Mouse (Mus musculus) hindbrain, embryonic 11.5 days (tissue): ENCODE measurements around the gene Vax2. TPM values are rescaled to one million over a fixed set of nuclear protein-coding genes. Genes with fewer than 3 reads are reported as not detected.

Experiments used
- ATAC-seq: fragments of 200-750 bp; cut with Nextera tagmentation; 2 replicates; pipeline ENCODE4 v1.8.0; 2017; ENCODE audit warnings: mild to moderate bottlenecking, moderate TSS enrichment, moderate library complexity; ENCODE audit not compliant: low FRiP score
- DNase-seq: peaks from one replicate; pipeline ENCODE4 v3.0.0-alpha.2; 2015; ENCODE audit warnings: low spot score
- H3K27ac ChIP-seq: fragments of 300-500 bp; sonication (generic); 2 replicates; pipeline ENCODE4 v1.5.1; 2014; ENCODE audit warnings: mild to moderate bottlenecking, low read depth, low read length
- H3K27me3 ChIP-seq: fragments of 300-500 bp; sonication (generic); 2 replicates; pipeline ENCODE4 v1.6.1; 2014; ENCODE audit warnings: mild to moderate bottlenecking, low read length, moderate library complexity, mixed read lengths; ENCODE audit not compliant: control insufficient read depth, insufficient read depth
- H3K36me3 ChIP-seq: fragments of 300-500 bp; sonication (generic); 2 replicates; pipeline ENCODE4 v1.6.1; 2014; ENCODE audit warnings: mild to moderate bottlenecking, low read length, moderate library complexity, mixed read lengths; ENCODE audit not compliant: control insufficient read depth, insufficient read depth
- H3K4me1 ChIP-seq: fragments of 300-500 bp; sonication (generic); replicated peaks from 2 replicates; pipeline ENCODE4 v1.6.1; 2014; ENCODE audit warnings: low read length, mixed read lengths; ENCODE audit not compliant: control insufficient read depth, insufficient read depth
- H3K4me2 ChIP-seq: fragments of 300-500 bp; sonication (generic); replicated peaks from 2 replicates; pipeline ENCODE4 v1.6.1; 2014; ENCODE audit warnings: mild to moderate bottlenecking, low read depth, low read length
- H3K4me3 ChIP-seq: fragments of 300-500 bp; sonication (generic); 2 replicates; pipeline ENCODE4 v1.5.1; 2014; ENCODE audit warnings: low read depth, low read length
- H3K9ac ChIP-seq: fragments of 300-500 bp; sonication (generic); 2 replicates; pipeline ENCODE4 v1.6.1; 2014; ENCODE audit warnings: low read depth, low read length
- H3K9me3 ChIP-seq: fragments of 300-500 bp; sonication (generic); 2 replicates; pipeline ENCODE4 v1.6.1; 2016; ENCODE audit warnings: low read length; ENCODE audit not compliant: control insufficient read depth
- WGBS: fragments of 180-500 bp; shearing (Covaris S2); extraction: QIAGEN DNeasy Blood & Tissue Kit; methylation state at CpG from one replicate; pipeline ENCODE4 v1.1.7; 2014; 5-methylcytosine and 5-hydroxymethylcytosine counted together
- polyA plus RNA-seq: library from polyadenylated mRNA; unstranded; fragments of >200 nt; fragmentation: Nextera tagmentation; extraction: Ambion mirVana; gene quantifications from 2 replicates; pipeline ENCODE4 v1.2.1, GENCODE M21; 2014

Vax2 gene
- polyA plus RNA-seq, 1 experiment from 2014 or later = 0.23 TPM

DNA sequence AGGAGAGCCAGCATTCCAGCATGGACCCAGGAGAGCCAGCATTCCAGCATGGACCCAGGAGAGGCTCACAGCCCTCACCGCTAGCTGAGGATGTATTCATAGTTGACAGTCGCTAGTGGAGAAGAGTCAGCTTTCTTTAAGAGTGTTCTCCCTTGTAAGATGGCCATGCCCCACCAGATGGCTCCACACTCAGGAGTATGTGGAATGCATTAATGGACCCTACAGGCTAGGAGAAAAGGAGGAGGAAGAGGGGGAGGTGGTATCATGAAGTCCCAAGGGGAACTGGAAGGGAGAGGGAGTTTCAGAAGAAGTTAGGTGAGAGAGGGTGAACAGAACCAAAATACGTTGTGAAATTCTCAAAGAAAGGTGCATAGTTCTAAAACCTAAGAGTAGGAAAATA is 15.3 kb upstream of the Vax2 start:
- ATAC-seq (no peak), DNase-seq (peak; percentile 17)
- WGBS = 9% methylated on average over 3 of the region's 3 CpGs
- no peak overlapping the region for H3K9ac ChIP-seq
- H3K4me3 ChIP-seq = no peak overlapping the region
- H3K4me1 ChIP-seq = no peaks in the 10 kb centered on the region
- no peak overlapping the region for H3K27ac ChIP-seq
- H3K9me3 ChIP-seq = no peaks in the 10 kb centered on the region
- no peak overlapping the region for H3K4me2 ChIP-seq
- H3K27me3 ChIP-seq = peaks cover 93% of the 10 kb centered on the region
- H3K36me3 ChIP-seq = no peaks in the 10 kb centered on the region

DNA sequence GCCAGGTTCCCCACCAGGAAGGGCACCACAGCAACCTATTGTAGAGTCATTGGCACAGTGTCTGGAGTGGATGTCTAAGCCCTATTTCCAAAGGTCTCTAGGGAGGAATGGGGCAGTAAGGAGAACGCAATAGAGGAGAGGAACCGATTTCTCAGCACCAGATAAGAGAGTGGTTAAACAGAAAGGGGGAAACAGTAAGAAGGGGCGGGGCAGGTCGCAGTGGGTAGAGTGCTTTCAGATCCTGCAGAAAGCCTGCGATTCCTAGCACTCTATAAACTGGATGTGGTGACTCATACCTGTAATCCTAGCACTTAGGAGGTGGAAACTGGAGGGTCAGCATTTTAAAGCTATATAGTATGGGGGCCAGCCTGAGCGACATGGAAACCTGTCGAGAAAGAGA is 14.4 kb upstream of the Vax2 start:
- Histone ChIP-seq H3K36me3 (no peaks in the 10 kb centered on the region), H3K4me1 (no peaks in the 10 kb centered on the region), H3K27me3 (peaks cover 92% of the 10 kb centered on the region), H3K9ac (no peak overlapping the region), H3K4me2 (no peak overlapping the region), H3K9me3 (no peaks in the 10 kb centered on the region), H3K27ac (no peak overlapping the region), H3K4me3 (no peak overlapping the region)
- DNase-seq (peak; percentile 2), ATAC-seq (no peak)
- 1% methylated on average over 7 of the region's 7 CpGs for WGBS

DNA sequence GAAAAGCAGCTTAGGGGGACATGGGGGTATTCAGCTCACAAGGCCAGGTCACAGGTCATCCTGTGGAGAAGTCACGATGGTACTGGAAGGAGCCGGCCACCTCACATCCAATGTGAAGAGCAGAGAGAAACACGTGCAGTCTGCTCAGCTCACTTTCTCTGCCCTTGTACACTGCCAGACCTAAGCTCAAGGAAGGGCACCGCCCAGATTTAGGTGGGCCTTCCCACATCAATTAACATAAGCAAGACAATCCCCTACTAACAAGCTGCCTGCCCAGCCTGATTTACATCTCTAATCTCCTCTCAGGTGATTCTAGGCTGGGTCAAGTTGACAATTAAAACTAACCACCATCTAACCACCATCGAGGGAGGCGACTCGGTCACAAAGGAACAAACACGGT is 13.1 kb upstream of the Vax2 start:
- Histone ChIP-seq H3K4me1 (0 out of 2 replicates have a peak, but pooled peaks cover 2% of the 10 kb centered on the region), H3K4me2 (no peak overlapping the region), H3K36me3 (no peaks in the 10 kb centered on the region), H3K9ac (no peak overlapping the region), H3K27ac (no peak overlapping the region), H3K4me3 (no peak overlapping the region), H3K9me3 (no peaks in the 10 kb centered on the region), H3K27me3 (peaks cover 93% of the 10 kb centered on the region)
- WGBS = 1% methylated on average over 8 of the region's 8 CpGs
- peak; percentile 10 for DNase-seq
- ATAC-seq = no peak

DNA sequence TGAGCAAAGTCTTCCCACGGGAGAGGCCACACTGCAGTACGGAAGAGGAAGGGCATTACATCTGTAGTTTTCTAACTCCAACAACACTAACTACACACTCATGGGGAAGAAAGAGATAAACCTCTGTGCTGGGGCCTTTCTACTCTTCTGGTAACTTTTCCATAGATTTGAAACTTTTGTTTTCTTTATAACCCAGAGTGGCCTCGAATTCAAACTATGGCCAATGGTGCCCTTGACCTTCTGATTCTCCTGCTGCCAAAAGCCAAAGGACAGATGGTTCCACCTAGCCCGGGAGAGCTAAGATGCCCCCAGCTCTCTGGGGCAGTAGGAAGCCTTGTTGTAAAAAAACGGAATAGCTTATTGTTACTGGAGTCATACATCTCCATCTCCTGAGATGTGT is 11.1 kb upstream of the Vax2 start:
- H3K27ac ChIP-seq = no peak overlapping the region
- ATAC-seq = no peak

DNA sequence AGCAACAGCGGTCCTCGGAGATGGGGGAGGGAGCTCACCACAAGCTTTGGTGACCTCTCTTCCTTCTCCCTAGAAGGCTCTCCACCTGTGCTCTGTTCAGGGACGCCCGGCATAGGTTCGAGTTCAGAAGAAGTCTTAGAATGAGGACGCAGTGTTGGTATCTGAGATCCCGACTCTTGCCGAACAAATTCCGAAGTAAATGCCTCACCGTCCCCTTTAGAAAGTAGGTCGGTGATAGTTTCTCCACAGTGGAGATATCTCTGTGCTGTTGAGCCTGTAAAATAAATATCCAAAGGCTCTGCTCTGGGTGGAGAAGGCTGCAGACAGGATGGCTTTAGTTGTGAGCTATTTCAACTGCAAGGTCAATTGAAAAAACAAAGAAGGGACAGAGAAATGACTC is 10.1 kb upstream of the Vax2 start:
- no peak overlapping the region for H3K4me2 ChIP-seq
- peak; percentile 53 for DNase-seq
- WGBS = under 1% methylated on average over 11 of the region's 11 CpGs
- no peaks in the 10 kb centered on the region for H3K36me3 ChIP-seq
- no peak for ATAC-seq
- no peak overlapping the region for H3K27ac ChIP-seq
- no peak overlapping the region for H3K9ac ChIP-seq
- 0 out of 2 replicates have a peak, but pooled peaks cover 2% of the 10 kb centered on the region for H3K4me1 ChIP-seq
- H3K27me3 ChIP-seq = peaks cover 92% of the 10 kb centered on the region
- H3K4me3 ChIP-seq = no peak overlapping the region
- no peaks in the 10 kb centered on the region for H3K9me3 ChIP-seq

More for the DNA sequence above, 11.1 kb upstream of the Vax2 start:
- no peaks in the 10 kb centered on the region for H3K9me3 ChIP-seq
- no peak overlapping the region for H3K4me2 ChIP-seq
- H3K4me1 ChIP-seq = 0 out of 2 replicates have a peak, but pooled peaks cover 2% of the 10 kb centered on the region
- H3K27me3 ChIP-seq = peaks cover 92% of the 10 kb centered on the region
- H3K4me3 ChIP-seq = no peak overlapping the region
- no peak overlapping the region for H3K9ac ChIP-seq
- peak; percentile 39 for DNase-seq
- H3K36me3 ChIP-seq = no peaks in the 10 kb centered on the region
- 5% methylated on average over 5 of the region's 5 CpGs for WGBS

DNA sequence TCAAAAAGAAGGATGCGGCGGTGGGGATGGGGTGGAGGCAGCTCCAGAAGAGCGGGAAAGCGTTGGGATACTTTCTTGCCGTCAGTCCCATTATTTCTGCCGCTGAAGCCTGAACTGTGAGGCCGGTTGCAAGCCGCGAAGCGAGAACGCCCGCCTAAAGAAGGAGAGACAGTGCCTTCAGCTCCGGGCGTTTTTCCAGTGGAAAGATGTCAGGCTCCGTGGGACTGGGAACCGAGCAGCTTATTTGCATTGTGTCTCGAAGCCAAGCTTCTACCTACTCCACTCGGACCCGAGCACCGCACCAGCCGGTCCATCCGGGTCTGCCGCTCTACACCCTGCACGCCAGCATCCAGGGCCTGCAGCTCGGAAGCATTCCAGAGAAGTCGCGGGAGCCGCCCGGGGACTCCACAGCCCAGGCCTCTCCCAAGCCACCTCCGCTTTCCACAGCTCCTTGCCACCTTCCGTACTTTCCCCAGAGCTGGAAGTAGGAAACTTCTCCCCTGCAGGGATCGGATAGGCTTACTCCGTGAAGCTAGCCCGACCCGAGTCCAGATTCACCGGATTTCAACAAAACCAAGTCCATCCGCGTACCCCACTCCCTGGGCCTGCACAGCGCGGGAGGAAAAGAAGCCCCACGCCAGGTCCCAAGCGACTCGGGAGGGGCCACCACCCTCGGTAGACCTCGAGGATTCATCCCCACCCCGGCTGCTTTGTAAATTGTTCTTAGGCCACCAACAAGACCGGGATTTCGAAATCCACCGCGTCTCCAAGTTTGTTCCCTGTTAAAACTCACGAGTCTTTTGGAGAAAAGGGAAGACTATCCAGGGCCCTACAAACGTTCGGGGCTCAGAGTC is 8.7 kb upstream of the Vax2 start:
- Histone ChIP-seq H3K4me3 (no peak overlapping the region), H3K27ac (no peak overlapping the region), H3K36me3 (no peaks in the 10 kb centered on the region), H3K4me1 (0 out of 2 replicates have a peak, but pooled peaks cover 2% of the 10 kb centered on the region), H3K4me2 (no peak overlapping the region), H3K27me3 (peaks cover 92% of the 10 kb centered on the region), H3K9me3 (no peaks in the 10 kb centered on the region), H3K9ac (no peak overlapping the region)
- ATAC-seq (no peak), DNase-seq (peak; percentile 70)
- under 1% methylated on average over 53 of the region's 53 CpGs for WGBS

DNA sequence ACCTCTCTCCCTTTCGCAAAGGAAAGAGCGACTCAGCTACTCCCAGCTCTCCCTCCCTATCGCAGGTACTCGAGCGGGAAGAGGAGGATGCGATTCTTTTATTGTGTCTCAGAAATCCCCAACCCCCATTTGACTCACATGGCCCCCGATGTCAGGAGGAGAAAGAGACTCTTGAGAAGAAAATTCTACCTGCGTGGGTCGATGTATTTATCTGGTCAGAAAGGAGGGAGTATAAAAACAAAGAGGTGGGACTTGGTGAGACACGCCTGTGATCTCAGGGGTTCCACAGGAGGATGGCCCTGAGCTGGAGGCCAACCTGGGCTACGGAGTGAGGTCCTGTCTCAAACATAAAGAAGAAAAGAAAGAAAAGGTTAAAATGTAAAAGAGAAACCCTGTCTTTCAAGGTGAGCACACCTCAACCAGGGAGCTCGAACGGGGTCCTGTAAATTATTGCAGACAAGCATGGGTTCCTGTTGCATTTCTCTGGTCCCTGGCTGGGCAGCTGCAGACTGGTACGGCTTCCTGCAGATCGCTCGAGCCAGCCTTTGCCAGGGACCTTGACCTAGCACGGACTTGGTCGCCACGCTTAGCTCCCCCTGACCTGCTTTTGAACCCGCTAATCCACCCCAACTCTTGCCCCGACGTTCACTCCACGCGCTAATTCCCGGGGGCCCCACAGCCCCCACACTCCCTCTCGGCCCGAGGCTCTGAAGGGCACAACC is 7.9 kb upstream of the Vax2 start:
- no peak overlapping the region for H3K4me3 ChIP-seq
- DNase-seq = peak; percentile 61
- no peak overlapping the region for H3K27ac ChIP-seq
- no peaks in the 10 kb centered on the region for H3K9me3 ChIP-seq
- H3K9ac ChIP-seq = no peak overlapping the region
- peaks cover 92% of the 10 kb centered on the region for H3K27me3 ChIP-seq
- H3K4me1 ChIP-seq = 0 out of 2 replicates have a peak, but pooled peaks cover 2% of the 10 kb centered on the region
- no peaks in the 10 kb centered on the region for H3K36me3 ChIP-seq
- ATAC-seq = no peak
- 2% methylated on average over 27 of the region's 27 CpGs for WGBS
- H3K4me2 ChIP-seq = no peak overlapping the region

DNA sequence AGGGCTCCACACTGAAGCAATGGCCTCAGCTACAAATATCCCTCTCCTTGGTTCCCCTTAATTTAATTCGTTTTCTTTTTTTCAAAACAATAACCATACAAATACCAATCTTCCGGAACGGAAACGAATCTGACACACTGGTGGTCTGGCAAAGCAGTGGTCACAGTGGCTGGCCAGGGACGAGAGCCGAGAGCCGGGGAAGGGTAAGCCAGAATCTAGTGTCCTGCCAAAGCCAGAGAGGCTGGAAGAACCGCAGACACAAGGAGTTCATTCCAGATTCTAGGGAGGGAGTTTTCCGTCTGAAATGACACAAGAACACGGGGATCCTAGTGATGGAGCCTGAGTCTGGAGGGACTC is 7.4 kb upstream of the Vax2 start:
- Histone ChIP-seq H3K9me3 (no peaks in the 10 kb centered on the region), H3K27ac (no peak overlapping the region), H3K4me1 (0 out of 2 replicates have a peak, but pooled peaks cover 2% of the 10 kb centered on the region), H3K4me3 (no peak overlapping the region), H3K27me3 (peaks cover 92% of the 10 kb centered on the region), H3K9ac (no peak overlapping the region), H3K36me3 (no peaks in the 10 kb centered on the region), H3K4me2 (no peak overlapping the region)
- ATAC-seq = no peak
- whole genome bisulfite sequencing = 2% methylated on average over 10 of the region's 10 CpGs
- peak; percentile 60 for DNase-seq
